Comparison of ENCODE assay signal across 8 mouse cellular contexts in genomic region chr4:86857113-86858069, GRCm38 (mm10). TPM values are rescaled to one million over a fixed set of nuclear protein-coding genes. Genes with fewer than 3 reads are reported as not detected.
A peak's percentile ranks its signal among the peaks of the same experiment; 100 is the strongest.
DNase-seq lines count a peak whose midpoint lies in the region; ATAC-seq lines count a peak whose summit lies in the region.

Rps6 (minus strand) TSS chr4:86857412.

- H3K4me2 ChIP-seq in forebrain, embryonic 11.5 days (ENCODE audit: low read depth, low read length, severe bottlenecking), result peak within 1 kb of the TSS; percentile 82
- peak within 1 kb of the TSS; percentile 91 for H3K4me2 ChIP-seq in heart, embryonic 16.5 days (ENCODE audit: low read depth, low read length)
- H3K4me2 ChIP-seq in liver, embryonic 15.5 days, result peak within 1 kb of the TSS; percentile 70
- peak within 1 kb of the TSS; percentile 82 for H3K4me2 ChIP-seq in neural tube, embryonic 12.5 days (replicated peaks)

- H3K36me3 ChIP-seq in forebrain, embryonic 11.5 days (ENCODE audit: control insufficient read depth, insufficient read depth, low read length), result peaks cover 20% of the 10 kb centered on the region
- peaks cover 24% of the 10 kb centered on the region for H3K36me3 ChIP-seq in heart, embryonic 16.5 days (ENCODE audit: control insufficient read depth, insufficient read depth)
- H3K36me3 ChIP-seq in liver, embryonic 15.5 days (replicated peaks), result peaks cover 33% of the 10 kb centered on the region
- H3K36me3 ChIP-seq in neural tube, embryonic 12.5 days, result peaks cover 28% of the 10 kb centered on the region

- under 1% methylated on average over 57 of the region's 68 CpGs for WGBS in forebrain, embryonic 11.5 days
- under 1% methylated on average over 68 of the region's 68 CpGs for WGBS in heart, embryonic 16.5 days
- under 1% methylated on average over 68 of the region's 68 CpGs for WGBS in liver, embryonic 15.5 days (ENCODE audit: insufficient replicate concordance)
- WGBS in neural tube, embryonic 12.5 days, result under 1% methylated on average over 68 of the region's 68 CpGs

- no peaks in the 10 kb centered on the region for H3K9me3 ChIP-seq in forebrain, embryonic 11.5 days (ENCODE audit: control insufficient read depth, low read length)
- H3K9me3 ChIP-seq in heart, embryonic 16.5 days (replicated peaks; ENCODE audit: control insufficient read depth, low read length), result no peaks in the 10 kb centered on the region
- H3K9me3 ChIP-seq in liver, embryonic 15.5 days (replicated peaks), result no peaks in the 10 kb centered on the region
- H3K9me3 ChIP-seq in neural tube, embryonic 12.5 days, result no peaks in the 10 kb centered on the region

- H3K9ac ChIP-seq in forebrain, embryonic 11.5 days (ENCODE audit: low read length), result peak within 1 kb of the TSS; percentile 100
- peak within 1 kb of the TSS; percentile 93 for H3K9ac ChIP-seq in heart, embryonic 16.5 days (ENCODE audit: low read length)
- H3K9ac ChIP-seq in liver, embryonic 15.5 days, result peak within 1 kb of the TSS; percentile 95
- peak within 1 kb of the TSS; percentile 99 for H3K9ac ChIP-seq in neural tube, embryonic 12.5 days

- H3K4me3 ChIP-seq in forebrain, embryonic 11.5 days (ENCODE audit: low read depth, low read length), result peak within 1 kb of the TSS; percentile 95
- H3K4me3 ChIP-seq in heart, embryonic 16.5 days (ENCODE audit: low read length), result peak within 1 kb of the TSS; percentile 76
- peak within 1 kb of the TSS; percentile 93 for H3K4me3 ChIP-seq in liver, embryonic 15.5 days (replicated peaks)
- peak within 1 kb of the TSS; percentile 99 for H3K4me3 ChIP-seq in neural tube, embryonic 12.5 days

- DNase-seq in CD8-positive naive resting alpha-beta T cell, adult 2 months (ENCODE audit: low read depth in 2 of 2, low spot score in 2 of 2), result peak; percentile 94 to 96
- peak; percentile 95 for DNase-seq in c-Kit-positive CD71-negative TER-119-negative erythroid progenitor cells, embryonic 14.5 days (ENCODE audit: low read depth)
- peak; percentile 96 for DNase-seq in forebrain, embryonic 11.5 days (ENCODE audit: low spot score)
- DNase-seq in kidney, postnatal 36 days, result peak; percentile 96 to 98
- DNase-seq in telencephalon, adult 2 months (ENCODE audit: low read depth, low spot score), result peak; percentile 98

- peak within 1 kb of the TSS; percentile 89 for H3K27ac ChIP-seq in forebrain, embryonic 11.5 days (ENCODE audit: low read depth, low read length)
- peak within 1 kb of the TSS; percentile 85 for H3K27ac ChIP-seq in heart, embryonic 16.5 days (ENCODE audit: low read length)
- peak within 1 kb of the TSS; percentile 88 for H3K27ac ChIP-seq in liver, embryonic 15.5 days (replicated peaks)
- H3K27ac ChIP-seq in neural tube, embryonic 12.5 days, result peak within 1 kb of the TSS; percentile 93

- ATAC-seq in forebrain, embryonic 11.5 days (replicated peaks; ENCODE audit: low FRiP score), result peak; percentile 98
- ATAC-seq in heart, embryonic 16.5 days (replicated peaks; ENCODE audit: extremely low read depth, insufficient read depth, low FRiP score), result peak; percentile 98
- ATAC-seq in liver, embryonic 15.5 days (ENCODE audit: insufficient read depth), result peak; percentile 95
- peak; percentile 99 for ATAC-seq in neural tube, embryonic 12.5 days (ENCODE audit: low FRiP score, low read depth)

- no peaks in the 10 kb centered on the region for H3K4me1 ChIP-seq in forebrain, embryonic 11.5 days (replicated peaks; ENCODE audit: control insufficient read depth, insufficient read depth, low read length)
- H3K4me1 ChIP-seq in heart, embryonic 16.5 days (ENCODE audit: control insufficient read depth, insufficient read depth, low read length), result peaks cover 14% of the 10 kb centered on the region
- H3K4me1 ChIP-seq in liver, embryonic 15.5 days (replicated peaks), result peaks cover 25% of the 10 kb centered on the region
- peaks cover 11% of the 10 kb centered on the region; the same call in 1 of the 2 replicates for H3K4me1 ChIP-seq in neural tube, embryonic 12.5 days

- H3K27me3 ChIP-seq in forebrain, embryonic 11.5 days (ENCODE audit: control insufficient read depth, insufficient read depth, low read length), result no peaks in the 10 kb centered on the region
- no peaks in the 10 kb centered on the region for H3K27me3 ChIP-seq in heart, embryonic 16.5 days (ENCODE audit: control insufficient read depth, insufficient read depth, low read length)
- no peaks in the 10 kb centered on the region for H3K27me3 ChIP-seq in liver, embryonic 15.5 days
- no peaks in the 10 kb centered on the region for H3K27me3 ChIP-seq in neural tube, embryonic 12.5 days (replicated peaks)

RNA-seq across cellular contexts. Expression of gene Rps6, which starts in this region (rescaled TPM):
- polyA plus RNA-seq in forebrain, embryonic 11.5 days (2014; fragmentation: Nextera tagmentation; extraction: Ambion mirVana), result 636 and 656 TPM in 2 replicates
- polyA plus RNA-seq in heart, embryonic 16.5 days (2015; fragmentation: Nextera tagmentation; extraction: Ambion mirVana), result 394 and 401 TPM in 2 replicates
- 402 and 431 TPM in 2 replicates for polyA plus RNA-seq in liver, embryonic 15.5 days (2015; fragmentation: Nextera tagmentation; extraction: Ambion mirVana)
- polyA plus RNA-seq in neural tube, embryonic 12.5 days (2016; fragmentation: Nextera tagmentation; extraction: Ambion mirVana), result 495 and 518 TPM in 2 replicates

Comparison
In these comparisons a context has a peak if more than half of its experiments do, and no peak if none do; other contexts are left out.
1. Peak in every context shown above with its lines: DNase-seq, ATAC-seq, H3K4me3 ChIP-seq and H3K27ac ChIP-seq.